Mouse (Mus musculus): ENCODE measurements around the gene Ajuba.
"Not testable (repeated sequence)": the region's sequence is repeated elsewhere in the genome, so short reads cannot be mapped to it uniquely, and the experiment has no call there.

Gene Ajuba

GRCm38 (mm10) chr14:54577089-54577982 lies at the start of gene Ajuba:
Ajuba (minus strand) TSS chr14:54577558.
- in situ Hi-C loops (cut with MboI, MseI), result no loop called here

- in situ Hi-C loops (cut with MboI, MseI), result no loop called here
Measured at GRCm38 (mm10) chr14:54624976-54625375, 47.6 kb upstream of the Ajuba start.

- in situ Hi-C loops (cut with MboI, MseI), result no loop called here
Measured at GRCm38 (mm10) chr14:54623334-54623733, 46.0 kb upstream of the Ajuba start.

- in situ Hi-C loops (cut with MboI, MseI), result no loop called here
Measured at GRCm38 (mm10) chr14:54621133-54621532, 43.8 kb upstream of the Ajuba start, which contains the start of gene Psmb11. Psmb11 (plus strand) TSS chr14:54621433.

GRCm38 (mm10) chr14:54617897-54618365 lies 40.6 kb upstream of the Ajuba start, which contains the start of gene Psmb5:
Psmb5 (minus strand) TSS chr14:54618022.
- in situ Hi-C loops (cut with MboI, MseI), result no loop called here

GRCm38 (mm10) chr14:54617152-54617896 lies 40.0 kb upstream of the Ajuba start:
- in situ Hi-C loops (cut with MboI, MseI), result no loop called here

- in situ Hi-C loops (cut with MboI, MseI), result no loop called here
Measured at GRCm38 (mm10) chr14:54616226-54616825, 39.0 kb upstream of the Ajuba start.

- in situ Hi-C loops (cut with MboI, MseI), result not testable (repeated sequence)
Measured at GRCm38 (mm10) chr14:54614130-54614529, 36.8 kb upstream of the Ajuba start.

- in situ Hi-C loops (cut with MboI, MseI), result no loop called here
Measured at GRCm38 (mm10) chr14:54610648-54611047, 33.3 kb upstream of the Ajuba start.

GRCm38 (mm10) chr14:54609962-54610361 lies 32.6 kb upstream of the Ajuba start:
- in situ Hi-C loops (cut with MboI, MseI), result no loop called here

- in situ Hi-C loops (cut with MboI, MseI), result no loop called here
Measured at GRCm38 (mm10) chr14:54609245-54609644, 31.9 kb upstream of the Ajuba start.

GRCm38 (mm10) chr14:54607226-54607625 lies 29.9 kb upstream of the Ajuba start:
- in situ Hi-C loops (cut with MboI, MseI), result no loop called here

- in situ Hi-C loops (cut with MboI, MseI), result no loop called here
Measured at GRCm38 (mm10) chr14:54605752-54606321, 28.5 kb upstream of the Ajuba start, which contains the start of gene 4931414P19Rik. 4931414P19Rik (minus strand) TSS chr14:54605993.

- in situ Hi-C loops (cut with MboI, MseI), result no loop called here
Measured at GRCm38 (mm10) chr14:54603686-54604085, 26.3 kb upstream of the Ajuba start.

GRCm38 (mm10) chr14:54603038-54603654 lies 25.8 kb upstream of the Ajuba start:
- in situ Hi-C loops (cut with MboI, MseI), result no loop called here

- in situ Hi-C loops (cut with MboI, MseI), result no loop called here
Measured at GRCm38 (mm10) chr14:54602613-54603012, 25.3 kb upstream of the Ajuba start.

- in situ Hi-C loops (cut with MboI, MseI), result no loop called here
Measured at GRCm38 (mm10) chr14:54601601-54602000, 24.2 kb upstream of the Ajuba start.

- in situ Hi-C loops (cut with MboI, MseI), result no loop called here
Measured at GRCm38 (mm10) chr14:54597084-54597483, 19.7 kb upstream of the Ajuba start.

GRCm38 (mm10) chr14:54594631-54595414 lies 17.5 kb upstream of the Ajuba start:
- in situ Hi-C loops (cut with MboI, MseI), result no loop called here

GRCm38 (mm10) chr14:54594055-54594454 lies 16.7 kb upstream of the Ajuba start:
- in situ Hi-C loops (cut with MboI, MseI), result no loop called here
